Mouse (Mus musculus): ENCODE measurements around the gene Gm3453. TPM values are rescaled to one million over a fixed set of nuclear protein-coding genes. Genes with fewer than 3 reads are reported as not detected.
A peak's percentile ranks its signal among the peaks of the same experiment; 100 is the strongest.
"Not testable (repeated sequence)": the region's sequence is repeated elsewhere in the genome, so short reads cannot be mapped to it uniquely, and the experiment has no call there.

The Gm3453 gene
- polyA plus RNA-seq (2015; fragmentation: Nextera tagmentation; extraction: Ambion mirVana): not detected in 2 replicates

- not testable (repeated sequence) for H3K4me1 ChIP-seq (ENCODE audit: control insufficient read depth, low read depth, low read length); ATAC-seq (ENCODE audit: low read depth); H3K36me3 ChIP-seq (ENCODE audit: control insufficient read depth, insufficient read depth); H3K4me2 ChIP-seq (ENCODE audit: low read depth, low read length); H3K4me3 ChIP-seq (ENCODE audit: low read depth, low read length); H3K9me3 ChIP-seq (replicated peaks; ENCODE audit: control insufficient read depth, low read length); H3K27ac ChIP-seq (ENCODE audit: low read length); H3K27me3 ChIP-seq (ENCODE audit: control insufficient read depth, insufficient read depth, low read depth, low read length); H3K9ac ChIP-seq (ENCODE audit: low read depth, low read length)
- 32% methylated on average over 2 of the region's 2 CpGs for WGBS (ENCODE audit: insufficient replicate concordance)
Observed at GRCm38 (mm10) chr14:5979037-5979436, at the start of gene Gm3453. Gene Gm3453 (minus strand): TSS chr14:5979137.

- H3K4me1 ChIP-seq (ENCODE audit: control insufficient read depth, low read depth, low read length); H3K9ac ChIP-seq (ENCODE audit: low read depth, low read length); H3K27ac ChIP-seq (ENCODE audit: low read length); H3K9me3 ChIP-seq (replicated peaks; ENCODE audit: control insufficient read depth, low read length); H3K4me3 ChIP-seq (ENCODE audit: low read depth, low read length); H3K4me2 ChIP-seq (ENCODE audit: low read depth, low read length); H3K36me3 ChIP-seq (ENCODE audit: control insufficient read depth, insufficient read depth); H3K27me3 ChIP-seq (ENCODE audit: control insufficient read depth, insufficient read depth, low read depth, low read length); ATAC-seq (ENCODE audit: low read depth): not testable (repeated sequence)
- 67% methylated on average over 3 of the region's 7 CpGs for whole genome bisulfite sequencing (ENCODE audit: insufficient replicate concordance)
Observed at GRCm38 (mm10) chr14:5987136-5987535, 8.2 kb upstream of the Gm3453 start.

- WGBS (ENCODE audit: insufficient replicate concordance): 21% methylated on average over 4 of the region's 4 CpGs
- not testable (repeated sequence) for H3K27me3 ChIP-seq (ENCODE audit: control insufficient read depth, insufficient read depth, low read depth, low read length); H3K4me1 ChIP-seq (ENCODE audit: control insufficient read depth, low read depth, low read length); H3K4me3 ChIP-seq (ENCODE audit: low read depth, low read length); H3K9ac ChIP-seq (ENCODE audit: low read depth, low read length); H3K36me3 ChIP-seq (ENCODE audit: control insufficient read depth, insufficient read depth); ATAC-seq (ENCODE audit: low read depth); H3K4me2 ChIP-seq (ENCODE audit: low read depth, low read length); H3K27ac ChIP-seq (ENCODE audit: low read length); H3K9me3 ChIP-seq (replicated peaks; ENCODE audit: control insufficient read depth, low read length)
Observed at GRCm38 (mm10) chr14:5962441-5962840, 16.5 kb downstream of the Gm3453 start.

GRCm38 (mm10) chr14:5961635-5962034 is 17.3 kb downstream of the Gm3453 start, which contains the start of gene Gm3248:
Gene Gm3248 (minus strand): TSS chr14:5961745.
- not testable (repeated sequence) for ATAC-seq (ENCODE audit: low read depth); H3K4me1 ChIP-seq (ENCODE audit: control insufficient read depth, low read depth, low read length); H3K27ac ChIP-seq (ENCODE audit: low read length); H3K9ac ChIP-seq (ENCODE audit: low read depth, low read length); H3K9me3 ChIP-seq (replicated peaks; ENCODE audit: control insufficient read depth, low read length); H3K27me3 ChIP-seq (ENCODE audit: control insufficient read depth, insufficient read depth, low read depth, low read length); H3K36me3 ChIP-seq (ENCODE audit: control insufficient read depth, insufficient read depth)
- peak within 1 kb of the TSS; percentile 17; the same call in 1 of the 2 replicates for H3K4me3 ChIP-seq (ENCODE audit: low read depth, low read length)
- 6% methylated on average over 11 of the region's 23 CpGs for WGBS (ENCODE audit: insufficient replicate concordance)
- H3K4me2 ChIP-seq (ENCODE audit: low read depth, low read length): peak within 1 kb of the TSS; percentile 32; the same call in 1 of the 2 replicates

- H3K27me3 ChIP-seq (ENCODE audit: control insufficient read depth, insufficient read depth, low read depth, low read length); ATAC-seq (ENCODE audit: low read depth); H3K4me1 ChIP-seq (ENCODE audit: control insufficient read depth, low read depth, low read length); H3K27ac ChIP-seq (ENCODE audit: low read length); H3K9ac ChIP-seq (ENCODE audit: low read depth, low read length); H3K36me3 ChIP-seq (ENCODE audit: control insufficient read depth, insufficient read depth); H3K9me3 ChIP-seq (replicated peaks; ENCODE audit: control insufficient read depth, low read length): not testable (repeated sequence)
- Histone ChIP-seq H3K4me2 (ENCODE audit: low read depth, low read length) (peak overlapping the region; percentile 32; the same call in 1 of the 2 replicates), H3K4me3 (ENCODE audit: low read depth, low read length) (peak overlapping the region; percentile 17; the same call in 1 of the 2 replicates)
- WGBS (ENCODE audit: insufficient replicate concordance): 1% methylated on average over 21 of the region's 24 CpGs
Observed at GRCm38 (mm10) chr14:5961102-5961501, 17.8 kb downstream of the Gm3453 start.

- H3K4me2 ChIP-seq (ENCODE audit: low read depth, low read length); H3K4me1 ChIP-seq (ENCODE audit: control insufficient read depth, low read depth, low read length): not testable (repeated sequence)
- WGBS (ENCODE audit: insufficient replicate concordance): 0% methylated on average over 3 of the region's 10 CpGs
Observed at GRCm38 (mm10) chr14:5960479-5960878, 18.5 kb downstream of the Gm3453 start.

GRCm38 (mm10) chr14:5923276-5923675 is 55.7 kb downstream of the Gm3453 start:
- H3K4me1 ChIP-seq (ENCODE audit: control insufficient read depth, low read depth, low read length); H3K9ac ChIP-seq (ENCODE audit: low read depth, low read length); H3K4me2 ChIP-seq (ENCODE audit: low read depth, low read length); H3K36me3 ChIP-seq (ENCODE audit: control insufficient read depth, insufficient read depth); H3K27ac ChIP-seq (ENCODE audit: low read length); H3K4me3 ChIP-seq (ENCODE audit: low read depth, low read length); ATAC-seq (ENCODE audit: low read depth); H3K9me3 ChIP-seq (replicated peaks; ENCODE audit: control insufficient read depth, low read length); H3K27me3 ChIP-seq (ENCODE audit: control insufficient read depth, insufficient read depth, low read depth, low read length): not testable (repeated sequence)
- 42% methylated on average over 7 of the region's 7 CpGs for WGBS (ENCODE audit: insufficient replicate concordance)

More at GRCm38 (mm10) chr14:5960479-5960878, 18.5 kb downstream of the Gm3453 start:
- H3K27me3 ChIP-seq (ENCODE audit: control insufficient read depth, insufficient read depth, low read depth, low read length); ATAC-seq (ENCODE audit: low read depth); H3K36me3 ChIP-seq (ENCODE audit: control insufficient read depth, insufficient read depth); H3K4me3 ChIP-seq (ENCODE audit: low read depth, low read length); H3K9me3 ChIP-seq (replicated peaks; ENCODE audit: control insufficient read depth, low read length); H3K9ac ChIP-seq (ENCODE audit: low read depth, low read length); H3K27ac ChIP-seq (ENCODE audit: low read length): not testable (repeated sequence)

Other genes starting within 250 kb of the Gm3453 start
- gene Gm3373, start 237.6 kb downstream of the Gm3453 start, polyA plus RNA-seq (2015; fragmentation: Nextera tagmentation; extraction: Ambion mirVana): not detected in 2 replicates
- gene Gm3383, start 171.2 kb downstream of the Gm3453 start, polyA plus RNA-seq (2015; fragmentation: Nextera tagmentation; extraction: Ambion mirVana): not detected in 2 replicates
- not detected in 2 replicates for gene Gm3424, start 148.8 kb downstream of the Gm3453 start, polyA plus RNA-seq (2015; fragmentation: Nextera tagmentation; extraction: Ambion mirVana)
- not detected in 2 replicates for gene Gm8237, start 98.8 kb downstream of the Gm3453 start, polyA plus RNA-seq (2015; fragmentation: Nextera tagmentation; extraction: Ambion mirVana)
- gene Gm3248, start 17.4 kb downstream of the Gm3453 start, polyA plus RNA-seq (2015; fragmentation: Nextera tagmentation; extraction: Ambion mirVana): not detected in 2 replicates
- gene Gm6337, start 79.1 kb upstream of the Gm3453 start, polyA plus RNA-seq (2015; fragmentation: Nextera tagmentation; extraction: Ambion mirVana): not detected in 2 replicates
- gene Gm8206, start 114.8 kb upstream of the Gm3453 start, polyA plus RNA-seq (2015; fragmentation: Nextera tagmentation; extraction: Ambion mirVana): 0.06 TPM in 1 of 2 replicates, not detected in the other
- 0.05 TPM in 1 of 2 replicates, not detected in the other for gene Gm3468, start 129.5 kb upstream of the Gm3453 start, polyA plus RNA-seq (2015; fragmentation: Nextera tagmentation; extraction: Ambion mirVana)
- not detected in 2 replicates for gene Gm3476, start 146.7 kb upstream of the Gm3453 start, polyA plus RNA-seq (2015; fragmentation: Nextera tagmentation; extraction: Ambion mirVana)
- not detected in 2 replicates for gene Gm21560, start 240.2 kb upstream of the Gm3453 start, polyA plus RNA-seq (2015; fragmentation: Nextera tagmentation; extraction: Ambion mirVana)

Measured in liver, embryonic 16.5 days (tissue).